Mouse (Mus musculus) embryonic fibroblast, embryonic 13.5 days (primary cell): Measurements from ENCODE around the gene Eps8.

ENCODE experiments used
- CTCF ChIP-seq: IDR thresholded peaks from 2 replicates; pipeline ENCODE4 v1.5.1; 2011; ENCODE audit warnings: mild to moderate bottlenecking, control low read depth, low read length, moderate library complexity, borderline replicate concordance; ENCODE audit not compliant: insufficient read depth
- POLR2A ChIP-seq: IDR thresholded peaks from 2 replicates; pipeline ENCODE4 v1.6.1; 2011; ENCODE audit warnings: low read depth, mild to moderate bottlenecking, control low read depth, low read length, moderate library complexity

DNA sequence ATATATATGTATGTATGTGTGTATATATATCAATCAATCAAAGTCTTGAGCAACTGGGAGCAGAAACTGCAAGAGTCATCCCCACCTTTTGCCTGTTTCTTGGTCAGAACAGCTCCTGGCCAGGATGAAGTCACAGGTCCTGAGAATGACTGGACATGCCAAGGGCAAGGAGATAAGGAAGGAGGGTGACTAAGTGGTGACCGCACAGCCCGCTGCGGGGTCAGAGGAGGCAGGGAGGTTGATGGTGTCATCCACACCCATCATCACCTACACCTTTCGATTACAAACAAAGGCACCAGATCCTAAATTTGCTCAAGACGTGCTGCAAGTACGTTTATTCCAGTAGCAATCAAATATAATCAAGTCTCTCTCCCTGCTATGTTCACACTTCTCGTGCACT, 148.1 kb downstream of the Eps8 start:
- no peak for TF ChIP-seq CTCF
- TF ChIP-seq POLR2A = no peak
